Mouse (Mus musculus) cerebellum, postnatal 36 days (tissue): ENCODE data around the gene Scn1b.

Experiments used
- DNase-seq, 2 experiments: peaks; one replicate each; pipeline ENCODE4 v3.0.0; 2021 to 2022; ENCODE audit warnings: mixed read lengths in 2 of 2

Scn1b gene

DNA sequence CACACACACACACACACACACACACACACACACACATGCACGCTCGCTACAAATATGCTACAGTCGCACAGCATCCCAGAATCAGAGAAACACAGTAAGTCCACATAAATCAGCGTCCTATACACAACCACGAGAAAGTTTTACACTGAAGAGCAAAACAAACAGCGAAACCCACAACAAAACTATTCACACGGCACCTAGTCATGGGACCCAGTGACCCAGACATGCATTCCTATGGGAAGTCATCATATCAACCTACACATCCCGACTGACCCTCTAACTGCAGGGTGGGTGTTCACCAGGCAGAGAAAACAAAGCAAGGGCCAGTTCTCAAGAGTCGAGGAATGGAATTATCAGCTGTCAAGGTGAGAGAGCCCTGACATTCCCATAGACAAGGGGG, 22.5 kb upstream of the Scn1b start:
- no peak for DNase-seq

- DNase-seq, result peak; percentile 32 to 50
These were observed 22.0 kb upstream of the Scn1b start for GRCm38 (mm10) chr7:31148756-31149155.

DNA sequence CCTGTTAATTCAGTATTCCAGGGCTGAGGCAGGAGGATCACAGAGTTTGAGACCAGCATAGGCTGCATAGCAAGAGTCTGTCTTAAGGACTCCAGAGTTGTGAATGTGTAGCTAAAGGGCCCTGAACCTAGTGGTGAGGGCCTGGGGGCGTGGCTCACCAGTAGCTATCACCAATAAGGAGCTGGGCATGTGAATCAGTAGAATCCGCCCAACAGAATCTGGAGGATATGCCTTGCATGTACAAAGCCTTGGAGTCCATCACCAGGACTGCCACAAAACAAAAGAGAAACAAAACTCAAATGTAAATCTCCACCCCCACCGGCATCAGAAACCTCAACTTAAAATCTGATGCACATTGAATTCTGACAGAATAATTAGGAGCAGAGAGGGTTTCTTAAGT, 21.3 kb upstream of the Scn1b start:
- DNase-seq, result no peak

DNA sequence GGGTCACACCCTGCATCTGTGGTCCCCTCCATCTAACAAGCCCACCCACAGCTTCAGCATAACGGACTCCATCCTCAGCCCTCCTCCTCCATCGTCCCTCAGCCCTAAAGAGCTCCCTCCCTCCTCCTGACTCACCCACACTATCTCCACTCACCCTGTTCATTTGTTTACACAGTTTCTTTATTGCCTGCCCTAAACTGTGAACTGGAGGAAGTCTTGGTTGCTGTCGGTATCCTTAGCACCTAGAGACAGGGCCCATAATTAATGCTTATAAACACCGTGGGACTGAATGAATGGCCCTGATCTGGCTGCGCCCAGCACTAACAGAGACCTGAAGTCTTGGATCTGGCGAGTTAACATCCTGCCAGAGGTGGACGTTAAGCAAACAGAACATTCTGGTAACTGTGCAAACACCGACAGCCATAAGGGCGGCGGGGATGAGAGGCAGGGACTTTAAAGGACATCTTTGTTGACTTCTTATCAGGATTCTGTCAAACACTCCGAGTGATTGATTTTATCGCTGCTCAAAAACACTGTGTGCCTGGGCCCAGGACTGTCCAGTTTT, 18.9 kb upstream of the Scn1b start:
- DNase-seq, result no peak

DNA sequence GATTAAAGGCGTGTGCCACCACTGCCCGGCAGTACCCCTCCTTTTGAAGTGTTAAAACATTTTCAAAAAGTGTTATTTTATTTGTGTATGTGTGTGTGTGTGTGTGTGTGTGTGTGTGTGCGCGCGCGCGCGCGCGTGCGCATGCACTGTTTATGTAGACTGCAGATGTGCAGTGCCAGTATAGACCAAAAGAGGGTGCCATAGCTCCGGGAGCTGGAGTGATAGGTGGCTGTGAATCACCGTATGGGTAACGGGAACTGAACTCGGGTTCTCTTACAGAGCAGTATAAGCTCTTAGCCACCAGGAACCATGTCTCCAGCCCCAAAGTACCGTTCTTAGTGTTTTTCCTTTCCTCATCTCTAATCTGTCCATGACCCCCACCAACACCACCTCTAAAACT, 18.1 kb upstream of the Scn1b start:
- DNase-seq, result no peak

DNA sequence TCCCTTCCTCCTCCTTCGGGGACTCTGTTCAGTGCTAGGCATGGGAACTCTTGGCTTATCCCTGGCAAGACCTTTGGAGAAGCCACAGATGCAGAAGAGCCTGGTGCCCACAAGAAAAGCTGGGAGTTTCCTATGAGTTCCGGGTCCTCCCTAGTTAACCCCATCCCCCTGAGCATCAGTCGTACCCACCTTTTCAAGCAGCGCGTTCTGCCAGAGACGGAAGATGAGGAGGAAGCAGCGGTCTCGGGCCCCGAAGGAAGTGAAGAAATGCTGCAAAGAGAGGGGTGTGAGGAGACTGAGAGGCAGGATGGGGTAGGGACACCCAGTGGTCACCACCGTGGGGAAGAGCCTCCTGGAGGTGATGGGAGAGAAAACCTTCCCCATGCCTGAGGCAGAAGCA, 14.1 kb upstream of the Scn1b start:
- no peak for DNase-seq

DNA sequence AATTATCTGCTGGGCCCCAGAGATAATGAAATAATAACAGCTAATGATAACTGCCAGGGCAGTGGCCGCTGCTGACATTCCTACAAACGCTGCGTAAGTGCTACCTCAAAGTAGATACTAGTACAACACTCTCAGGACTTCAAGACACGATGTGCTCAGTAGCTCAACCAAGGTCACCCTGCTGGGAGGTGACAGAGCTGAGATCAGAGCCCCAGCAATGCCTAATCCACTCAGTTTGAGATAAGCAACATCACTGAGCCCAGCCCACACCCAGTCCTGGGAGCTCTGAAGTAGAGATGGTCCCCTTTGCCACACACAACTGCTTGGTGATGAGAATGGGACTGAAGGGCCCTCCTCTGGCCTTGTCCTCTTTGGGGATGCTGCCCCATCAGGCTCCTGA, 13.5 kb upstream of the Scn1b start:
- DNase-seq, result no peak

DNA sequence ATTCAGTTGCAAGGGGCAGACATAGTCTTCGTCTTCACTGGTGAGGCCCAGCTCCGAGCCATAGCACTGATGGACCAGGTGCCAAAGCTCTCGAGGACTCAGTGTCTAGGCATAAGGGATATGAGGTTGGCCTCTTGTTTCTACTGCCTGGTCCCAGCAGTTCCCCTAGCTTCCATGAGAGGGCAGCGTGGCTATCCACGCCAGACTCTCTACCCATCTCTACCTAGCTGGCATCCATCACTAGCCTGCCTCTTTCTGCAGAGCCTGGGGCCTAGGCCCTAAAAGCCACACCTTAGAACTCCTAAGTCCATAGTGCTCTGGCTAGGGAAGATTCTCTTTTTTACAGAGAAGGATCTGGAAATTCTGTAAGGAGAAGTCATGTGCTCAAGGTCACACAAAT, 13.0 kb upstream of the Scn1b start:
- DNase-seq, result peak; percentile 78 to 79

DNA sequence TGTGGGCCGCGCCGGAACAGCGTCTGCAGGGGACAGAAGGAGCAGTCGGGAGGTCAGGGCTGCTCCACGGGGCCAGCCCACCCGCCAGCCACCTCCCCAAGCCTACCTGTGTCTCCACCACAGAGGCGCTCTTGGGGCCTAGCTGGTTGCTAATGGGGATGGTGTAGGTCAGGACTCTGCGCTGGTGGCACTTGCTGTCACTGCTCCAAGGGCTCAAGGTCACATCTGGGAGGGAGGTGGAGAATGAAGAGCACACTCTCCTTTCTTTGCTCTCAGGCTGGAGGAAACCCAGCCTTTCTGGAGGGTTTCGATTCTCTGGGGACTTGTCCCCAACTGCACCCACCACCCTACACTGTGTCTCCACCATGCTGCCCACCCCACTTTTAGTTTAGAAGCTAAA, 8.9 kb upstream of the Scn1b start:
- DNase-seq, result no peak

- no peak for DNase-seq
These were observed 5.1 kb upstream of the Scn1b start for GRCm38 (mm10) chr7:31131866-31132265.

DNA sequence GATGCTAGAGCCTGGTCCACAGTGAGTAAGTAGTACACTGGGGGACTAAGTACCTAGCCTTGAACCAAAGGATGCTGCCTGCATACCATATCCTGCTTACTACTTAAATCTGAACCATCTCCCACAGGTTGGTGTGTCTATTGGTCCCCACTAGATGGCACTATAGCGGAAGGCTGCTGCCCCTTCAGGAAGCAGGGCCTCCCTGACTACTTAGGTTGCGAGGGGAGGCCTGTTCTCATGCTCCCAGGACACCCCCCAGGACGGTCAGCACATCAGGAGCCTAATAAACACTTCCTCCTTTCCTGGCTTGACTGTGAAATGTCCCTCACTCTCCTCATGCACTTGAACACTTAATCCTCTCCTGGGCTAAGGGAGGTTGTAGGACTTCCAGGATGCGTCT, 4.0 kb upstream of the Scn1b start:
- DNase-seq, result peak; percentile 61 to 65

DNA sequence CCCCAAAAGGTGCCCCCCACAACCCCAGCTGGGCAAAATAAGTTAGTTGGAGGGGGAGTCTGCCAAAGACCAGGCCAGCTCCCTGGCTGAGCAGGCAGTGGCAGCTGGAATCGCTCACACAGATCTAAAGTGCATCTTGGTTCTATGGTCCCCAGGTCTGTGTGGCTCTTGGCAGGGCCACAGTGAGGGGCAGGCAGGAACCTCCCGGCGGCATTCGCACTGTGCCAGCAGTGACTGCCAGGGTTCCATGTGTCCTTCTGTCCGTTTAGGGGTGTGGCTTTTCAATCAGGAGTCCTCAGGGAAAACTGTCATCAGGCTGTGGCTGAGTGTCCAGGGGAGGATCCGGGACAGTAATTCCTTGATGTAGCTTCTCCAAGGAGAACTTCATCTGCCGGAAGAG, 3.4 kb upstream of the Scn1b start:
- DNase-seq, result no peak

DNA sequence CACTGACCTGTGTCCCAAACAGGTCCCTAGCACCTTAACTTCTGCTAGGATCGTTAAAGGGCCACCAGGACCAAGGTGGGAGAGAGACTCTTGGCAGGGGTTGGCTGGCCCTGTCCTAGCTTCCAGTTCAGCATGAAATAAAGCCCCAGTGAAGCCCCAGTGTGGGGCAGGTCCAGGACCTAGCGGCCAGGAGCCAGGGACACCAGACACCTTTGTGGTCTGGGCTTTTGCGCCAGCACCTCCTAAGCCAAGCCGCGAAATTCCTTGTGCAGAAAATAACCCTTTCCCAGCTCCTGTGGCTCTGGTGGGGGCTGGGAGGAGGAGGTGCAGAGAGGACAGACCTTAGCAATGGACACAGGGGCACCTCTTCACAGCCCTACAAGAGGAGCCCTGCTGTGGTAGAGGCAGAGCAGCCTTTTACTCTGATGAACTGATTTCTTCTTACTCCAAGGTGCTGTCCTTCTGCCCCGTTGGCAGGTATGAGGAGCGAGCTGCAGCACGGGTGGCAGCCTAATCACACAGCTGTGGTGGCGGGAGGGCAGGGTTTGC, 1.4 kb upstream of the Scn1b start:
- DNase-seq, result no peak

GRCm38 (mm10) chr7:31126211-31126751, 522 bp downstream of the Scn1b start:
- peak; percentile 49 to 51 for DNase-seq

GRCm38 (mm10) chr7:31125116-31125515, 1.7 kb downstream of the Scn1b start:
- peak; percentile 80 to 81 for DNase-seq

DNA sequence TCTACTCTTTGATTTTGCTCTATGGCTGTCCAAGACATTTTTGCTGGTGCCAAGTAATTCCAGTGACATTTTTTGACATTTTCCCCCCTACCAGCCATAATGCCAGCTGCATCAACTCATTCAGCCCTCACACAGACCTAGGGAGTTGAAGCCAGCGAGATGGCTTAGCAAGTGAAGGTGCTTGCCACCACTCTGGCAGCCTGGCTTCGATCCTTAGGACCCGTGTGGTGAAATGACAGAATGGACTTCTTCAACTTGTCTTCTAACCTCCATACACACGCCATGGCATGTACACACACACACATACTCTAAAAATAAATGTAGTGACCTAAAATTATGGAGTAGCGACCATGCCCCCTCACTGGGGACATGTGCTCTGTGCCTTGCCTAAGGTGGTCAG, 2.4 kb downstream of the Scn1b start:
- DNase-seq, result peak in 1 of 2 experiments; percentile 36

- DNase-seq, result peak; percentile 32 to 41
These were observed 3.1 kb downstream of the Scn1b start for GRCm38 (mm10) chr7:31123697-31124096.

- DNase-seq, result peak; percentile 83 to 84
These were observed 3.9 kb downstream of the Scn1b start for GRCm38 (mm10) chr7:31122641-31123631.

- no peak for DNase-seq
These were observed 7.2 kb downstream of the Scn1b start for GRCm38 (mm10) chr7:31119556-31119955.

DNA sequence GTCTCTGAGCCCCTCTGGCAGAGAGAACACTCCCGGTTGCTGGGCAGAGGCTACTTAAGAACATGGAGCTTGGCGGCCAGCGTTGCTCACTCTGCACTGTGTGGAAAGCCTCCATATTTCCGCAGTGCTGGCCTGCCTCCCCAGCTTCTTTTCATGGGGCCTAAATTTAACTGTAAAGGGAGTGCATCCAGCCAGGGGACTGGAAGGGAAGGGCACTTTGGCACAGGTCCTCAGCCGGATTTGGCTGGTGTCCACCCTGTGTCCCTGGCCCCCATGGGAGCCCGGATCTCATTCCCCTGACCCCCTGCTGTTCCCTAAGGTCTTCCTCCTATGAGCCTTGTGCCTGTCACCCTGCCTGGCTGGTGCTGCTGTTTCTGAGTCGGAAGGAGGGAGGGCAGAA, 8.3 kb downstream of the Scn1b start:
- peak; percentile 73 to 77 for DNase-seq

- peak; percentile 57 to 59 for DNase-seq
These were observed 9.3 kb downstream of the Scn1b start for GRCm38 (mm10) chr7:31117465-31117864.

- peak in 1 of 2 experiments; percentile 31 for DNase-seq
These were observed 10.1 kb downstream of the Scn1b start for GRCm38 (mm10) chr7:31116721-31117145.

GRCm38 (mm10) chr7:31115587-31116043, 11.2 kb downstream of the Scn1b start:
- peak; percentile 69 to 73 for DNase-seq
